Mouse (Mus musculus) embryonic fibroblast, embryonic 13.5 days (primary cell): ENCODE data around the gene Irf2bpl. TPM values are rescaled to one million over a fixed set of nuclear protein-coding genes. Genes with fewer than 3 reads are reported as not detected.

Experiments
- H3K27ac ChIP-seq: 2 replicates; pipeline ENCODE4 v1.5.1; 2012; ENCODE audit warnings: low read length, control low read depth, inconsistent platforms; ENCODE audit not compliant: insufficient read depth
- H3K4me1 ChIP-seq: 2 replicates; pipeline ENCODE4 v1.6.1; 2011; ENCODE audit warnings: low read length; ENCODE audit not compliant: control insufficient read depth, insufficient read depth
- H3K4me3 ChIP-seq: 2 replicates; pipeline ENCODE4 v1.5.1; 2011; ENCODE audit warnings: mild to moderate bottlenecking, control low read depth, low read length; ENCODE audit not compliant: insufficient read depth
- CTCF ChIP-seq: IDR thresholded peaks from 2 replicates; pipeline ENCODE4 v1.5.1; 2011; ENCODE audit warnings: mild to moderate bottlenecking, control low read depth, low read length, moderate library complexity, borderline replicate concordance; ENCODE audit not compliant: insufficient read depth
- POLR2A ChIP-seq: IDR thresholded peaks from 2 replicates; pipeline ENCODE4 v1.6.1; 2011; ENCODE audit warnings: low read depth, mild to moderate bottlenecking, control low read depth, low read length, moderate library complexity
- polyA plus RNA-seq: library from polyadenylated mRNA; stranded (reverse); fragments of >200 nt; gene quantifications from 2 replicates; pipeline ENCODE4 v1.2.4, GENCODE M21; 2011; ENCODE audit warnings: low read depth; ENCODE audit not compliant: missing spikeins, insufficient read length

Irf2bpl gene
- polyA plus RNA-seq, 1 experiment, result 36.4 TPM

- H3K4me3 ChIP-seq, result peak overlapping the region; percentile 24
- peak overlapping the region; percentile 43; the same call in 1 of the 2 replicates for H3K27ac ChIP-seq
- H3K4me1 ChIP-seq, result peaks cover 19% of the 10 kb centered on the region
- TF ChIP-seq CTCF (no peak), POLR2A (0 out of 2 replicates have a peak, but pooled peaks have one; percentile 9)
These were observed 4.4 kb downstream of the Irf2bpl start for GRCm38 (mm10) chr12:86880090-86880723.

GRCm38 (mm10) chr12:86879446-86880085 is 5.0 kb downstream of the Irf2bpl start:
- peak; percentile 7; the same call in 1 of the 2 replicates for TF ChIP-seq POLR2A
- TF ChIP-seq CTCF, result no peak
- peak overlapping the region; percentile 43 for H3K27ac ChIP-seq
- peaks cover 19% of the 10 kb centered on the region for H3K4me1 ChIP-seq
- H3K4me3 ChIP-seq, result no peak overlapping the region

- Histone ChIP-seq H3K27ac (peak overlapping the region; percentile 43; the same call in 1 of the 2 replicates), H3K4me3 (peak overlapping the region; percentile 2; the same call in 1 of the 2 replicates), H3K4me1 (peaks cover 19% of the 10 kb centered on the region)
- no peak for TF ChIP-seq CTCF
- TF ChIP-seq POLR2A, result peak; percentile 31; the same call in 1 of the 2 replicates
These were observed 5.9 kb downstream of the Irf2bpl start for GRCm38 (mm10) chr12:86878426-86879353.

- Histone ChIP-seq H3K27ac (no peak overlapping the region), H3K4me3 (no peak overlapping the region), H3K4me1 (peaks cover 22% of the 10 kb centered on the region)
- no peak for TF ChIP-seq CTCF
- TF ChIP-seq POLR2A, result no peak
These were observed 7.6 kb downstream of the Irf2bpl start for GRCm38 (mm10) chr12:86876981-86877380.

GRCm38 (mm10) chr12:86876116-86876515 is 8.5 kb downstream of the Irf2bpl start:
- no peak for TF ChIP-seq CTCF
- no peak for TF ChIP-seq POLR2A
- H3K4me1 ChIP-seq, result peaks cover 22% of the 10 kb centered on the region
- no peak overlapping the region for H3K4me3 ChIP-seq
- H3K27ac ChIP-seq, result no peak overlapping the region

GRCm38 (mm10) chr12:86872335-86873040 is 12.1 kb downstream of the Irf2bpl start:
- Histone ChIP-seq H3K4me1 (peaks cover 3% of the 10 kb centered on the region), H3K4me3 (no peak overlapping the region), H3K27ac (peak overlapping the region; percentile 59)
- no peak for TF ChIP-seq POLR2A

- H3K27ac ChIP-seq, result peak overlapping the region; percentile 59
- no peak for TF ChIP-seq POLR2A
- TF ChIP-seq CTCF, result no peak
- H3K4me3 ChIP-seq, result no peak overlapping the region
- H3K4me1 ChIP-seq, result peaks cover 3% of the 10 kb centered on the region
These were observed 12.8 kb downstream of the Irf2bpl start for GRCm38 (mm10) chr12:86871666-86872334.

- no peak overlapping the region for H3K27ac ChIP-seq
- TF ChIP-seq POLR2A (no peak), CTCF (no peak)
- no peak overlapping the region for H3K4me3 ChIP-seq
- H3K4me1 ChIP-seq, result peaks cover 3% of the 10 kb centered on the region
These were observed 13.6 kb downstream of the Irf2bpl start for GRCm38 (mm10) chr12:86870996-86871395.
